Mouse (Mus musculus) adrenal gland, adult 8-10 months (tissue): ENCODE measurements around the gene Adam17. TPM values are rescaled to one million over a fixed set of nuclear protein-coding genes. Genes with fewer than 3 reads are reported as not detected.
A peak's percentile ranks its signal among the peaks of the same experiment; 100 is the strongest.

ENCODE experiments used
- DNase-seq: peaks from one replicate; pipeline ENCODE4 v3.0.0; 2022
- total RNA-seq, 4 experiments: library from RNA; stranded (reverse); gene quantifications; 2 replicates each; pipeline ENCODE4 v1.2.4; 2022

Gene Adam17
- total RNA-seq, 4 experiments from 2014 or later, result 33.8 to 47.2 (median 38.1) TPM

- no peak for DNase-seq
Measured at GRCm38 (mm10) chr12:21353681-21354080, 19.8 kb downstream of the Adam17 start.

GRCm38 (mm10) chr12:21350113-21350876 is 23.1 kb downstream of the Adam17 start:
- no peak for DNase-seq

- no peak for DNase-seq
Measured at GRCm38 (mm10) chr12:21346972-21347371, 26.5 kb downstream of the Adam17 start.

GRCm38 (mm10) chr12:21340674-21341073 is 32.8 kb downstream of the Adam17 start:
- DNase-seq, result no peak

- DNase-seq, result no peak
Measured at GRCm38 (mm10) chr12:21337171-21337570, 36.3 kb downstream of the Adam17 start.

- no peak for DNase-seq
Measured at GRCm38 (mm10) chr12:21335869-21336268, 37.6 kb downstream of the Adam17 start.

- no peak for DNase-seq
Measured at GRCm38 (mm10) chr12:21333766-21334165, 39.7 kb downstream of the Adam17 start.

- no peak for DNase-seq
Measured at GRCm38 (mm10) chr12:21333021-21333420, 40.4 kb downstream of the Adam17 start.

- no peak for DNase-seq
Measured at GRCm38 (mm10) chr12:21331711-21332110, 41.7 kb downstream of the Adam17 start.

GRCm38 (mm10) chr12:21330961-21331576 is 42.4 kb downstream of the Adam17 start:
- no peak for DNase-seq

- no peak for DNase-seq
Measured at GRCm38 (mm10) chr12:21329661-21330400, 43.6 kb downstream of the Adam17 start.

- DNase-seq, result no peak
Measured at GRCm38 (mm10) chr12:21326325-21326724, 47.1 kb downstream of the Adam17 start.

- DNase-seq, result no peak
Measured at GRCm38 (mm10) chr12:21325266-21325665, 48.2 kb downstream of the Adam17 start.

GRCm38 (mm10) chr12:21324101-21324500 is 49.3 kb downstream of the Adam17 start:
- DNase-seq, result no peak

- DNase-seq, result no peak
Measured at GRCm38 (mm10) chr12:21322856-21323255, 50.6 kb downstream of the Adam17 start.

GRCm38 (mm10) chr12:21322296-21322695 is 51.1 kb downstream of the Adam17 start:
- no peak for DNase-seq

- DNase-seq, result no peak
Measured at GRCm38 (mm10) chr12:21321170-21321569, 52.3 kb downstream of the Adam17 start.

- no peak for DNase-seq
Measured at GRCm38 (mm10) chr12:21320317-21320716, 53.1 kb downstream of the Adam17 start.

- DNase-seq, result peak; percentile 32
Measured at GRCm38 (mm10) chr12:21318143-21318895, 55.1 kb downstream of the Adam17 start.

- peak; percentile 34 for DNase-seq
Measured at GRCm38 (mm10) chr12:21316869-21317265, 56.6 kb downstream of the Adam17 start.

- peak; percentile 74 for DNase-seq
Measured at GRCm38 (mm10) chr12:21315923-21316868, 57.2 kb downstream of the Adam17 start, which contains the start of gene Iah1. Iah1 (plus strand) TSS chr12:21316389.
